Mouse (Mus musculus): ENCODE results near the gene Gm49321. TPM values are rescaled to one million over a fixed set of nuclear protein-coding genes. Genes with fewer than 3 reads are reported as not detected.

Gene Gm49321
- total RNA-seq, 2 experiments from 2014 or later: 9.5 to 15.6 TPM

GRCm38 (mm10) chr12:73948415-73948814, 11.0 kb downstream of the Gm49321 start:
- DNase-seq (ENCODE audit: low spot score in 2 of 2): no peak

- DNase-seq (ENCODE audit: low spot score in 2 of 2): peak; percentile 14 to 35
Measured at GRCm38 (mm10) chr12:73949318-73950058, 12.0 kb downstream of the Gm49321 start.

- no peak for DNase-seq (ENCODE audit: low spot score in 2 of 2)
Measured at GRCm38 (mm10) chr12:73952879-73953278, 15.4 kb downstream of the Gm49321 start.

- no peak for DNase-seq (ENCODE audit: low spot score in 2 of 2)
Measured at GRCm38 (mm10) chr12:73953420-73954186, 16.1 kb downstream of the Gm49321 start.

GRCm38 (mm10) chr12:73954785-73955184, 17.3 kb downstream of the Gm49321 start:
- DNase-seq (ENCODE audit: low spot score in 2 of 2): no peak

- DNase-seq (ENCODE audit: low spot score in 2 of 2): peak; percentile 73 to 91
Measured at GRCm38 (mm10) chr12:73957676-73958075, 20.2 kb downstream of the Gm49321 start.

- DNase-seq (ENCODE audit: low spot score in 2 of 2): no peak
Measured at GRCm38 (mm10) chr12:73958830-73959229, 21.4 kb downstream of the Gm49321 start.

GRCm38 (mm10) chr12:73964291-73965281, 27.1 kb downstream of the Gm49321 start, which contains the start of gene Snapc1:
Gene Snapc1, plus strand, starts transcription at chr12:73964481.
- peak; percentile 96 to 99 for DNase-seq (ENCODE audit: low spot score in 2 of 2)

- DNase-seq (ENCODE audit: low spot score in 2 of 2): no peak
Measured at GRCm38 (mm10) chr12:73969142-73969541, 31.7 kb downstream of the Gm49321 start.

GRCm38 (mm10) chr12:73974584-73974983, 37.1 kb downstream of the Gm49321 start:
- DNase-seq (ENCODE audit: low spot score in 2 of 2): no peak

- DNase-seq (ENCODE audit: low spot score in 2 of 2): no peak
Measured at GRCm38 (mm10) chr12:73978144-73978543, 40.7 kb downstream of the Gm49321 start.

GRCm38 (mm10) chr12:73979667-73980066, 42.2 kb downstream of the Gm49321 start:
- no peak for DNase-seq (ENCODE audit: low spot score in 2 of 2)

GRCm38 (mm10) chr12:73982533-73982932, 45.1 kb downstream of the Gm49321 start:
- DNase-seq (ENCODE audit: low spot score in 2 of 2): peak; percentile 54 to 77

GRCm38 (mm10) chr12:73986299-73986698, 48.8 kb downstream of the Gm49321 start:
- no peak for DNase-seq (ENCODE audit: low spot score in 2 of 2)

- no peak for DNase-seq (ENCODE audit: low spot score in 2 of 2)
Measured at GRCm38 (mm10) chr12:73988393-73989008, 51.0 kb downstream of the Gm49321 start.

- DNase-seq (ENCODE audit: low spot score in 2 of 2): peak in 1 of 2 experiments; percentile 31
Measured at GRCm38 (mm10) chr12:73989594-73989993, 52.1 kb downstream of the Gm49321 start.

GRCm38 (mm10) chr12:73996906-73997296, 59.4 kb downstream of the Gm49321 start:
- DNase-seq (ENCODE audit: low spot score in 2 of 2): peak; percentile 27 to 56

- DNase-seq (ENCODE audit: low spot score in 2 of 2): peak; percentile 45 to 59
Measured at GRCm38 (mm10) chr12:73997297-73998127, 60.1 kb downstream of the Gm49321 start, which contains the start of gene Syt16. Gene Syt16, plus strand, starts transcription at chr12:73997661.

GRCm38 (mm10) chr12:73998128-73998456, 60.6 kb downstream of the Gm49321 start:
- no peak for DNase-seq (ENCODE audit: low spot score in 2 of 2)

- no peak for DNase-seq (ENCODE audit: low spot score in 2 of 2)
Measured at GRCm38 (mm10) chr12:74002449-74002848, 65.0 kb downstream of the Gm49321 start.

Data from layer of hippocampus, adult 18-20 months (tissue).